ENCODE assay signal across 21 mouse cellular contexts in genomic region chr12:25037222-25037621, GRCm38 (mm10).
"Had no signal": no experiment of that assay in that cellular context is flagged by ENCODE, and none has a peak within 500 bp of the region (broad histone marks: within the 10 kb centered on the region; RNA-seq: fewer than 3 reads in every experiment).

No protein-coding gene starts in this region.

- H3K27ac ChIP-seq: limb, embryonic 10.5 days; limb, embryonic 13.5 days; liver, embryonic 12.5 days; liver, embryonic 15.5 days; midbrain, embryonic 10.5 days; midbrain, embryonic 13.5 days; neural tube, embryonic 13.5 days; stomach, embryonic 15.5 days had no signal

- H3K4me3 ChIP-seq: limb, embryonic 10.5 days; limb, embryonic 13.5 days; liver, embryonic 12.5 days; liver, embryonic 15.5 days; megakaryocyte, embryonic 14.5 days; midbrain, embryonic 10.5 days; midbrain, embryonic 13.5 days; myocyte; neural tube, embryonic 13.5 days; stomach, embryonic 15.5 days had no signal

- DNase-seq: kidney, postnatal 14 days; layer of hippocampus, adult 9-11 months; liver; lung, adult 18-20 months; lung, postnatal 14 days; retina, postnatal 1 day; right cerebral cortex, postnatal 25 days; spleen, adult 18-20 months; thymus, postnatal 25 days had no signal

- H3K9ac ChIP-seq: limb, embryonic 13.5 days; liver, embryonic 12.5 days; liver, embryonic 15.5 days; midbrain, embryonic 13.5 days; neural tube, embryonic 13.5 days; stomach, embryonic 15.5 days had no signal

- ATAC-seq: intestine, postnatal 0 days; liver, embryonic 12.5 days; midbrain, embryonic 13.5 days; midbrain, embryonic 16.5 days had no signal

- H3K9me3 ChIP-seq: limb, embryonic 10.5 days; limb, embryonic 13.5 days; liver, embryonic 12.5 days; liver, embryonic 15.5 days; megakaryocyte, embryonic 14.5 days; midbrain, embryonic 10.5 days; midbrain, embryonic 13.5 days; neural tube, embryonic 13.5 days; stomach, embryonic 15.5 days had no signal

- H3K27me3 ChIP-seq: limb, embryonic 13.5 days; liver, embryonic 12.5 days; liver, embryonic 15.5 days; megakaryocyte, embryonic 14.5 days; midbrain, embryonic 13.5 days; neural tube, embryonic 13.5 days; stomach, embryonic 15.5 days had no signal

- H3K36me3 ChIP-seq: stomach, embryonic 15.5 days had no signal

- H3K4me2 ChIP-seq: limb, embryonic 13.5 days; liver, embryonic 12.5 days; liver, embryonic 15.5 days; midbrain, embryonic 13.5 days; neural tube, embryonic 13.5 days; stomach, embryonic 15.5 days had no signal

- H3K4me1 ChIP-seq: limb, embryonic 10.5 days; liver, embryonic 12.5 days; liver, embryonic 15.5 days had no signal
